Comparison of ENCODE assay signal across 12 mouse cellular contexts in the genomic region with DNA sequence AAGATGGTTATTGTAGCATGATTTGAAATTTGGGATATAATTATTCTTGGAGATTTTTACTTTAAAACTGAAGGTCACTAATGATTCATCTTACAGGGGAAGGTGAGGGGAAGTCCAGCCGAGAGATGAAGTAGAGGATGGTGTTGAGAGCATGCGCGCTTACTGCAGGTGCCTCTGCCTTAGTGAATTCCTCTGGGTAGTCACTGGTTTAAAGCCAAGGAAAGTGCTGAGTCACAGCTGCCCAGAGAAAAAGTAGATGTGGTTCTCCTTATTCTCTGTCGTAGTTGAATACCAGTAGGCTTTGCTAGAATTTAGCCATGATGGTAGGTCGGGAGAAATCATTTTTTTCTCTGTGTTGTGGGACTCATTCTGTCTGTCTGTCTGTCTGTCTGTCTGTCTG.
A peak's percentile ranks its signal among the peaks of the same experiment; 100 is the strongest.
DNase-seq lines count a peak whose midpoint lies in the region; ATAC-seq and TF ChIP-seq lines count a peak whose summit lies in the region.
"Had no signal": no experiment of that assay in that cellular context is flagged by ENCODE, and none has a peak within 500 bp of the region (broad histone marks: within the 10 kb centered on the region; RNA-seq: fewer than 3 reads in every experiment).

No protein-coding gene starts in this region.

- ATAC-seq in lung, embryonic 15.5 days (ENCODE audit: borderline replicate concordance, extremely low read depth, low FRiP score, low TSS enrichment) = no peak

- peak; percentile 25 for DNase-seq in adrenal gland, adult 8-10 months
- DNase-seq in adrenal gland, postnatal 4 days (ENCODE audit: low spot score in 2 of 2) = no peak
- peak; percentile 60 for DNase-seq in thymus, adult 2 months
- DNase-seq in thymus, postnatal 10 days (ENCODE audit: low spot score in 2 of 2) = no peak
- no peak for DNase-seq in MN1 (ENCODE audit: low spot score)
- DNase-seq in Muller cell, postnatal 12 days (ENCODE audit: inconsistent ontology term) = no peak
- no peak for DNase-seq in gastrocnemius, postnatal 10 days
- DNase-seq: adrenal gland, postnatal 25 days; kidney, postnatal 4 days had no signal

- no peaks in the 10 kb centered on the region for H3K36me3 ChIP-seq in thymus, adult 2 months (ENCODE audit: control insufficient read depth, insufficient read depth, low read length)
- H3K36me3 ChIP-seq in lung, embryonic 15.5 days = no peaks in the 10 kb centered on the region

- WGBS in thymus, adult 2 months = 6% methylated on average over 5 of the region's 5 CpGs
- 81% methylated on average over 5 of the region's 5 CpGs for WGBS in lung, embryonic 15.5 days

- peaks cover 18% of the 10 kb centered on the region for H3K4me1 ChIP-seq in thymus, adult 2 months (replicated peaks; ENCODE audit: control insufficient read depth, insufficient read depth, low read length)
- H3K4me1 ChIP-seq in lung, embryonic 15.5 days = peaks cover 35% of the 10 kb centered on the region

- peak overlapping the region; percentile 21; the same call in 1 of the 2 replicates for H3K4me2 ChIP-seq in lung, embryonic 15.5 days
- H3K4me2 ChIP-seq: embryonic facial prominence, embryonic 13.5 days had no signal

- no peaks in the 10 kb centered on the region for H3K27me3 ChIP-seq in thymus, adult 2 months (ENCODE audit: control insufficient read depth, insufficient read depth, low read length)
- H3K27me3 ChIP-seq in lung, embryonic 15.5 days = no peaks in the 10 kb centered on the region
- H3K27me3 ChIP-seq: embryonic facial prominence, embryonic 13.5 days had no signal

- H3K9me3 ChIP-seq in lung, embryonic 15.5 days = no peaks in the 10 kb centered on the region
- H3K9me3 ChIP-seq: embryonic facial prominence, embryonic 13.5 days had no signal

- no peak overlapping the region for H3K9ac ChIP-seq in lung, embryonic 15.5 days
- H3K9ac ChIP-seq: embryonic facial prominence, embryonic 13.5 days had no signal

- TF ChIP-seq POLR2A in thymus, adult 2 months (IDR thresholded peaks at IDR 0.05; ENCODE audit: control insufficient read depth, extremely low read depth, insufficient read depth, low read length, poor library complexity) = no peak

- no peak for TF ChIP-seq CTCF in thymus, adult 2 months (IDR thresholded peaks at IDR 0.05; ENCODE audit: borderline replicate concordance, control insufficient read depth, extremely low read depth, insufficient read depth, low read length, poor library complexity)

- H3K4me3 ChIP-seq in thymus, adult 2 months (ENCODE audit: control insufficient read depth, insufficient read depth, low read length) = peak overlapping the region; percentile 11; the same call in 1 of the 2 replicates
- H3K4me3 ChIP-seq in lung, embryonic 15.5 days = no peak overlapping the region
- H3K4me3 ChIP-seq: embryonic facial prominence, embryonic 13.5 days had no signal

- H3K27ac ChIP-seq in thymus, adult 2 months (ENCODE audit: control insufficient read depth, insufficient read depth, low read length) = no peak overlapping the region; the same call in 1 of the 2 replicates
- no peak overlapping the region for H3K27ac ChIP-seq in lung, embryonic 15.5 days
- H3K27ac ChIP-seq: embryonic facial prominence, embryonic 13.5 days; macrophage had no signal

Comparison
In these comparisons a context has a peak if more than half of its experiments do, and no peak if none do; other contexts are left out.
1. DNase-seq: peak in adrenal gland, adult 8-10 months (single experiment) and thymus, adult 2 months (single experiment); none in adrenal gland, postnatal 4 days (0 of 2), thymus, postnatal 10 days (0 of 2), MN1 (single experiment), Muller cell, postnatal 12 days (single experiment) and gastrocnemius, postnatal 10 days (single experiment).